Mouse (Mus musculus): ENCODE results near the gene Gab1. TPM values are rescaled to one million over a fixed set of nuclear protein-coding genes. Genes with fewer than 3 reads are reported as not detected.
A peak's percentile ranks its signal among the peaks of the same experiment; 100 is the strongest.
"Not testable (repeated sequence)": the region's sequence is repeated elsewhere in the genome, so short reads cannot be mapped to it uniquely, and the experiment has no call there.

The Gab1 gene
- polyA plus RNA-seq, 1 experiment from 2014 or later: 25.6 TPM

- Histone ChIP-seq H3K27ac (ENCODE audit: low read length) (no peak overlapping the region), H3K27me3 (ENCODE audit: control insufficient read depth, insufficient read depth, low read length) (no peaks in the 10 kb centered on the region), H3K4me2 (replicated peaks; ENCODE audit: low read depth, low read length) (no peak overlapping the region), H3K9ac (replicated peaks; ENCODE audit: low read depth, low read length) (no peak overlapping the region), H3K9me3 (ENCODE audit: control insufficient read depth, low read depth, low read length) (no peaks in the 10 kb centered on the region), H3K36me3 (ENCODE audit: control insufficient read depth, insufficient read depth, low read length) (no peaks in the 10 kb centered on the region), H3K4me3 (ENCODE audit: low read depth, low read length) (no peak overlapping the region), H3K4me1 (ENCODE audit: control insufficient read depth, insufficient read depth, low read length) (no peaks in the 10 kb centered on the region)
- WGBS: 34% methylated on average over 9 of the region's 9 CpGs
- no peak for ATAC-seq (ENCODE audit: insufficient number of reproducible peaks, insufficient read depth, low FRiP score, low read depth)
Observed at GRCm38 (mm10) chr8:80753017-80753715, 127.2 kb downstream of the Gab1 start.

GRCm38 (mm10) chr8:80752429-80752828 is 127.9 kb downstream of the Gab1 start:
- Histone ChIP-seq H3K9ac (replicated peaks; ENCODE audit: low read depth, low read length) (no peak overlapping the region), H3K27me3 (ENCODE audit: control insufficient read depth, insufficient read depth, low read length) (no peaks in the 10 kb centered on the region), H3K27ac (ENCODE audit: low read length) (no peak overlapping the region), H3K4me3 (ENCODE audit: low read depth, low read length) (no peak overlapping the region), H3K4me2 (replicated peaks; ENCODE audit: low read depth, low read length) (no peak overlapping the region), H3K36me3 (ENCODE audit: control insufficient read depth, insufficient read depth, low read length) (no peaks in the 10 kb centered on the region), H3K4me1 (ENCODE audit: control insufficient read depth, insufficient read depth, low read length) (no peaks in the 10 kb centered on the region), H3K9me3 (ENCODE audit: control insufficient read depth, low read depth, low read length) (no peaks in the 10 kb centered on the region)
- WGBS: 67% methylated on average over 7 of the region's 7 CpGs
- no peak for ATAC-seq (ENCODE audit: insufficient number of reproducible peaks, insufficient read depth, low FRiP score, low read depth)

GRCm38 (mm10) chr8:80749091-80749490 is 131.2 kb downstream of the Gab1 start:
- no peak overlapping the region for H3K4me2 ChIP-seq (replicated peaks; ENCODE audit: low read depth, low read length)
- H3K27me3 ChIP-seq (ENCODE audit: control insufficient read depth, insufficient read depth, low read length): no peaks in the 10 kb centered on the region
- H3K4me1 ChIP-seq (ENCODE audit: control insufficient read depth, insufficient read depth, low read length): no peaks in the 10 kb centered on the region
- H3K4me3 ChIP-seq (ENCODE audit: low read depth, low read length): no peak overlapping the region
- no peaks in the 10 kb centered on the region for H3K36me3 ChIP-seq (ENCODE audit: control insufficient read depth, insufficient read depth, low read length)
- H3K27ac ChIP-seq (ENCODE audit: low read length): no peak overlapping the region
- H3K9me3 ChIP-seq (ENCODE audit: control insufficient read depth, low read depth, low read length): no peaks in the 10 kb centered on the region
- WGBS: 87% methylated on average over 4 of the region's 4 CpGs
- H3K9ac ChIP-seq (replicated peaks; ENCODE audit: low read depth, low read length): no peak overlapping the region
- no peak for ATAC-seq (ENCODE audit: insufficient number of reproducible peaks, insufficient read depth, low FRiP score, low read depth)

- H3K4me3 ChIP-seq (ENCODE audit: low read depth, low read length): peak overlapping the region; percentile 94
- H3K4me1 ChIP-seq (ENCODE audit: control insufficient read depth, insufficient read depth, low read length): peaks cover 4% of the 10 kb centered on the region
- H3K36me3 ChIP-seq (ENCODE audit: control insufficient read depth, insufficient read depth, low read length): peaks cover 6% of the 10 kb centered on the region; the same call in 1 of the 2 replicates
- peak; percentile 35; the same call in 1 of the 2 replicates for ATAC-seq (ENCODE audit: insufficient number of reproducible peaks, insufficient read depth, low FRiP score, low read depth)
- peak overlapping the region; percentile 91 for H3K27ac ChIP-seq (ENCODE audit: low read length)
- H3K9ac ChIP-seq (replicated peaks; ENCODE audit: low read depth, low read length): peak overlapping the region; percentile 21; the same call in 1 of the 2 replicates
- peak overlapping the region; percentile 46 for H3K4me2 ChIP-seq (replicated peaks; ENCODE audit: low read depth, low read length)
- 12% methylated on average over 14 of the region's 14 CpGs for WGBS
- no peaks in the 10 kb centered on the region for H3K9me3 ChIP-seq (ENCODE audit: control insufficient read depth, low read depth, low read length)
- H3K27me3 ChIP-seq (ENCODE audit: control insufficient read depth, insufficient read depth, low read length): no peaks in the 10 kb centered on the region
Observed at GRCm38 (mm10) chr8:80739932-80740331, 140.4 kb downstream of the Gab1 start.

GRCm38 (mm10) chr8:80739155-80739924 is 141.0 kb downstream of the Gab1 start, which contains the start of gene Smarca5:
Gene Smarca5, minus strand, starts transcription at chr8:80739497.
- not testable (repeated sequence) for H3K4me1 ChIP-seq (ENCODE audit: control insufficient read depth, insufficient read depth, low read length)
- H3K27ac ChIP-seq (ENCODE audit: low read length): peak within 1 kb of the TSS; percentile 98

GRCm38 (mm10) chr8:80738388-80739154 is 141.7 kb downstream of the Gab1 start:
- peak overlapping the region; percentile 90 for H3K4me2 ChIP-seq (replicated peaks; ENCODE audit: low read depth, low read length)
- ATAC-seq (ENCODE audit: insufficient number of reproducible peaks, insufficient read depth, low FRiP score, low read depth): peak; percentile 60; the same call in 1 of the 2 replicates
- under 1% methylated on average over 58 of the region's 84 CpGs for WGBS

More at GRCm38 (mm10) chr8:80739155-80739924, 141.0 kb downstream of the Gab1 start, which contains the start of gene Smarca5:
- WGBS: 2% methylated on average over 71 of the region's 91 CpGs
- peak within 1 kb of the TSS; percentile 90 for H3K4me2 ChIP-seq (replicated peaks; ENCODE audit: low read depth, low read length)
- H3K4me3 ChIP-seq (ENCODE audit: low read depth, low read length): peak within 1 kb of the TSS; percentile 94
- not testable (repeated sequence) for H3K36me3 ChIP-seq (ENCODE audit: control insufficient read depth, insufficient read depth, low read length); H3K9me3 ChIP-seq (ENCODE audit: control insufficient read depth, low read depth, low read length); H3K27me3 ChIP-seq (ENCODE audit: control insufficient read depth, insufficient read depth, low read length)
- peak; percentile 96 for ATAC-seq (ENCODE audit: insufficient number of reproducible peaks, insufficient read depth, low FRiP score, low read depth)
- peak within 1 kb of the TSS; percentile 85 for H3K9ac ChIP-seq (replicated peaks; ENCODE audit: low read depth, low read length)

GRCm38 (mm10) chr8:80738046-80738387 is 142.3 kb downstream of the Gab1 start:
- Histone ChIP-seq H3K4me2 (replicated peaks; ENCODE audit: low read depth, low read length) (peak overlapping the region; percentile 90), H3K4me1 (ENCODE audit: control insufficient read depth, insufficient read depth, low read length) (peaks cover 4% of the 10 kb centered on the region), H3K4me3 (ENCODE audit: low read depth, low read length) (peak overlapping the region; percentile 94), H3K9me3 (ENCODE audit: control insufficient read depth, low read depth, low read length) (no peaks in the 10 kb centered on the region), H3K9ac (replicated peaks; ENCODE audit: low read depth, low read length) (peak overlapping the region; percentile 85), H3K36me3 (ENCODE audit: control insufficient read depth, insufficient read depth, low read length) (peaks cover 13% of the 10 kb centered on the region; the same call in 1 of the 2 replicates), H3K27ac (ENCODE audit: low read length) (peak overlapping the region; percentile 98), H3K27me3 (ENCODE audit: control insufficient read depth, insufficient read depth, low read length) (no peaks in the 10 kb centered on the region)
- 0% methylated on average over 5 of the region's 5 CpGs for WGBS
- no peak for ATAC-seq (ENCODE audit: insufficient number of reproducible peaks, insufficient read depth, low FRiP score, low read depth)

More at GRCm38 (mm10) chr8:80738388-80739154, 141.7 kb downstream of the Gab1 start:
- Histone ChIP-seq H3K9me3 (ENCODE audit: control insufficient read depth, low read depth, low read length) (no peaks in the 10 kb centered on the region), H3K27ac (ENCODE audit: low read length) (peak overlapping the region; percentile 98), H3K4me3 (ENCODE audit: low read depth, low read length) (peak overlapping the region; percentile 94), H3K9ac (replicated peaks; ENCODE audit: low read depth, low read length) (peak overlapping the region; percentile 85), H3K27me3 (ENCODE audit: control insufficient read depth, insufficient read depth, low read length) (no peaks in the 10 kb centered on the region), H3K4me1 (ENCODE audit: control insufficient read depth, insufficient read depth, low read length) (peaks cover 4% of the 10 kb centered on the region), H3K36me3 (ENCODE audit: control insufficient read depth, insufficient read depth, low read length) (peaks cover 10% of the 10 kb centered on the region; the same call in 1 of the 2 replicates)

GRCm38 (mm10) chr8:80732326-80732725 is 148.0 kb downstream of the Gab1 start:
- ATAC-seq (ENCODE audit: insufficient number of reproducible peaks, insufficient read depth, low FRiP score, low read depth): no peak
- H3K27ac ChIP-seq (ENCODE audit: low read length): no peak overlapping the region
- H3K4me3 ChIP-seq (ENCODE audit: low read depth, low read length): no peak overlapping the region
- no peak overlapping the region for H3K4me2 ChIP-seq (replicated peaks; ENCODE audit: low read depth, low read length)
- no peaks in the 10 kb centered on the region for H3K9me3 ChIP-seq (ENCODE audit: control insufficient read depth, low read depth, low read length)
- no peak overlapping the region for H3K9ac ChIP-seq (replicated peaks; ENCODE audit: low read depth, low read length)
- H3K36me3 ChIP-seq (ENCODE audit: control insufficient read depth, insufficient read depth, low read length): peaks cover 48% of the 10 kb centered on the region
- H3K27me3 ChIP-seq (ENCODE audit: control insufficient read depth, insufficient read depth, low read length): no peaks in the 10 kb centered on the region
- no peaks in the 10 kb centered on the region for H3K4me1 ChIP-seq (ENCODE audit: control insufficient read depth, insufficient read depth, low read length)

All from stomach, embryonic 14.5 days (tissue).